Mouse (Mus musculus): ENCODE data around the gene Taf6.
"Not testable (repeated sequence)": the region's sequence is repeated elsewhere in the genome, so short reads cannot be mapped to it uniquely, and the experiment has no call there.

Gene Taf6

DNA sequence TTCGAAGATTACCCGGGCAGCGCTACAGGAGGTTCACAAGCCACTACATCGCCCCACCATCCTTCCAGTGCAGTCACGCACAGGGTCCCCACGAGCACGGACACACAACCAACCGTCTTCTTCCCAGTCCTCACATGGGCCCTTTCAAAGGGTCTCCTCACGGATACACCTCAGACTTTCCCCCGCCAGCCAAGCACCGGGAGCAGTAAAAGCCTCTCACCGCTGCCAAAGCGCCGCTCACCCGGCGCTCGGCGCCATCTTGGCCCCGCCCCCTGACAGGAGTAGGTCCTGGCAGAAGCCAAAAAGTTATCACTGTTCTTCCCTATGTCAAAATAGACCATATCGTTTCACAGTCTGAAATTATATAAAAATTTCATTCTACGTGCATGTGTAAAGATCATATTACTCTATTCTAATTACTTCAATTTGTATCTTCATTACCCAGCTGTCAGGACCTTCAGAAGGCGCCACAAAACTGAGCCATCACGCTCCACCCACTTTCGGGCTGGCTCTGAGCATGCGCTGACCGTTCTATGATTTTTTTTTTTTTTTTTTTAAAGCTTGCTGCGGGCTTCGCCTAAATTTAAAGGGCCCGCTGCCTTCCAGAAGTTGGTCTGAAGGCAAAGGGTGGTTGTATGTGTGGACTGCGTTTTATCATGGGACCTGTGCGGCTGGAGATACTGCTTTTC lies at the start of gene Taf6, which contains the start of gene Cnpy4:
Gene Taf6, minus strand, starts transcription at position 502 of the 689 bp plus-strand sequence.
Gene Cnpy4, plus strand, starts transcription at position 536 of the 689 bp plus-strand sequence.
- peak; percentile 90 for DNase-seq (ENCODE audit: low spot score)

DNA sequence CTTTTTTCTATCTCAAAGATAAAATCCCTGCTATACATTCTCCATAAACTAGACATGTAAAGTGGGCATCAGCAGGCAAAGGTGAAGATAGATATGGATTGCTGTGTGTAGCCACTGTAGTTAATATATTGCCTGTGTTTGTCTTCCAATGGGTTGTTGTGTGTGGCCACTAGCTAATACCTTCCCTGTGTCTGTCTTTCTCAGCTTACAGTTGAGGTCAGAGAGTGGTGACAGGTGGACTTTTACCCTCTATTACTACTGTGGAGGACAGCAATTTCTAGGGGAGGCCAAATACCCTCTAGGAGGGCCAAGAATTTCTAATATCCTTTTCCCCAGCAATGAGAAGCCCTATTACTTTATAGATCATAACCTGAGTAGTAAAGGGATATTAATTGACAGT lies 47.0 kb upstream of the Taf6 start:
- DNase-seq (ENCODE audit: low spot score) = no peak

DNA sequence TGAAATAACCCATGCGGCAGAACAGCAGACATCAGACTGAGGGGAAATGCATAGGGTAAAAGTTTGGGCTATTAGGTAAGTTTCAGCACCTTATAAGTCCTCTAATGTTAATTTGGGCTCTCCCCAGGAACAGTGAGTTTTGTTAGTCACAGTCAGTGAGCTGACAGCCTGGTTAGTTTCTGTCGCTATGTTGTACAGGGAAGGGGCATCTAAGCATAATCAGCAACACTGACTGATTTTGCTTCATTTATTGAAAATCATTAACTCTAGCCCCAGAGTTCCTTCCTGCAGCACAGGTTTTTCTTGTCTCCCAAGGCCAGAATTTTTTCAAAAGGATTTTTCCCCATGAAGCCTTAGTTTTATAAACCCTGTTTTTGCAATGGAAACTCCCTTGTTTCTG lies 46.5 kb upstream of the Taf6 start:
- DNase-seq (ENCODE audit: low spot score) = no peak

DNA sequence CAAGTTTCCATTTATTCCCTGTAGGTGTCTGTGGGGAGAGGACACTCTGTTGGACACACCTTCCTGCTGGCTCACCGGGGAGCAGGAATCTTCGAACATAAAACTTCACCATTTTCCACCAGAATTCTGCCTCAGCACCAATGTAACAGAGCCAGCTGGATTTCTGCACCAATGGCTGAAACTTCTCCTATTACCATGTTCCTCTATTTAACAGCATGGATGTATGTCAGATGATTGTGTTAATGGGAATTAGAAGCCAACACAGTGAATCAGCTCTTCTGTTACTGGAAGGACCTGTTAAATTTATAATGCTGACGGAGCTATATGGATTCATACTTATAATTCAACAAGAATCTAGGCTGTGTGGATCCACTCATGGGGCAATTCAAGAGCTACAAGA lies 42.3 kb upstream of the Taf6 start:
- DNase-seq (ENCODE audit: low spot score) = no peak

DNA sequence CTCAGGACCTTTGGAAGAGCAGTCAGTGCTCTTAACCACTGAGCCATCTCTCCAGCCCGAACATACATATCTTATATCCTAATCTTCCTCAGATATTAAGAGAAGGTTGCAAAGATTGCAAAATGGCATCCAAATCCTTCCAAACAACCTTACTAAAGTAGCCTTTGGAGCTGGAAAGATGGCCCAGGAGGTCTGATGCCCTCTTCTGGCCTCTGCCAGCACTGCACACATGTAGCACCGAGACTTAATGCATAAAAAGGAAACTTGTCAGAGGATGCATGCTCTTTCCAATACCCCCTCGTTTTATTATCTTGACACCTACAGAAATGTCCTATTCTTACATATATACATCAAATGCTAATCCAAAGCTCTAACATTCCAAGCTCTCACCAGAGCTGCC lies 40.8 kb upstream of the Taf6 start:
- DNase-seq (ENCODE audit: low spot score) = peak; percentile 30

DNA sequence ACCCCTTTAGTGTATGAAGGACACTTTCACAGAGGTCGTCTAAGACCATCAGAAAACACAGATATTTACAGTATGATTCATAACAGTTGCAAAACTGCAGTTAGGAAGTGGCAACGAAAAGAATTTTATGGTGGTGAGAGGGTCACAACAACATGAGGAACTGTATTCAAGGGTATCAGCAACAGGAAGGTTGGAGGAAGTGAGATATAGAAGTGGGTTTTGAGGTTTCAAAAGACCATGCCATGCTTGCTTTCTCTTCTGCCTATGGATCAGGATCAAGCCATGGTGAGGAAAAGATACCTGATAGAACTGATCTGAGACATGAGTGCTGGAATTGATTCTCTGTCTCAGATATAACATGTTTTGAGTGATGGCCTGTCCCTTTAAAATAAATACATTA lies 40.1 kb upstream of the Taf6 start:
- DNase-seq (ENCODE audit: low spot score) = peak; percentile 18

DNA sequence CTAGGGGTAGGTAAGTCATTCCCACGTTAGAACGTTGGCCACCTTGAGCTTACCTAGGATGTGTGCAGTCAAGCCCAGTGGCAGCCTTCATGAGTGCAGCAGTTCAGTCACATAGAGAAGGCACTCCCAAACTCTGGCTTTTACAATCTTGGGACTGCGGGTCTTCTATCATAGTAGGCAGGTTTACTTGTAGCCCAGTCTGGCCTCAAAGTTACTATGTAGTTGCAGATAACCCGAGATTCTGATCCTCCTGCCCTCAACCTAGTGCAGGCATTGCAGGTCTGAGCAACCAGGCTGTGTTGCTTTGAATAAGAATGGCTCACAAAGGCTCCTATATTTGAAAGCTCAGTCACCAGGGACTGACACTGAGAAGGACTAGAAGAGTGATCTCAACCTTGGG lies 39.2 kb upstream of the Taf6 start:
- DNase-seq (ENCODE audit: low spot score) = no peak

DNA sequence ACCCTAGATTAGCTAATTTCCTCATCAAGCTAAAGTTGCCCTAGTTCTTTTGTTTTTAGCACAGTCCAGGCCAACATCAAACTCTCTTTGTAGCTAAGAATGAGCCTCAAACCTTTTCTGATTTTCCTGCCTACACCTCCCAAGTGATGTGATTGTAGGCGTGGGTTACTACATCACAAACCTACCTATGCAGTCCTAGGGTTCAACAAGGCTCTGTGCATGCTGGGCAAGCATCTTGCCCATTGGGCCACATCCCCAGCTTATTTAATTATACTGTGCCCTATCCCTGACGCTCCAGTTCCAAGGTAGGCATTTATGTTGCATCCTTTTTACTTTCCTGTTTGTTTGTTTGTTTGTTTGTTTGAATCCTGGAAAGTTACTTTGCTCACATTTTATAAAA lies 38.4 kb upstream of the Taf6 start, which contains the start of gene Nxpe5:
Gene Nxpe5, plus strand, starts transcription at position 199 of the 400 bp plus-strand sequence.
- no peak for DNase-seq (ENCODE audit: low spot score)

DNA sequence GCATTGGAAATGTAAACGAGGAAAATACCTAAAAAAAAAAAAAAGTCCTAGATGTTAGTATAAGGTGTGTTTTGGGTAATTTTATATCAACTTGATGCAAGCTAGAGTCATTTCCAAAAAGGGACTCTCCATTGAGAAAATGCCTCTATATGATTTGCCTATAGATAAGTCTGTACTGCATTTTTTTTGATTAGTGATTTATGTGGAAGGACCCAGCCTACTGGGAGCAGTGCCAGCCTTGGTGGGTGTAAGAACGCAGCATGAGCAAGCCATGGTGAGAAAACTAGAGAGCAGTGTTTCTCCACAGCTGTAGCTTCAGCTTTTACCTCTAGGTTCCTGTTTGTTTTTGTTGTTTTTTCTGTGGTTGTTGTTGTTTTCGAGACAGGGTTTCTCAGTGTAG lies 36.0 kb upstream of the Taf6 start:
- no peak for DNase-seq (ENCODE audit: low spot score)

DNA sequence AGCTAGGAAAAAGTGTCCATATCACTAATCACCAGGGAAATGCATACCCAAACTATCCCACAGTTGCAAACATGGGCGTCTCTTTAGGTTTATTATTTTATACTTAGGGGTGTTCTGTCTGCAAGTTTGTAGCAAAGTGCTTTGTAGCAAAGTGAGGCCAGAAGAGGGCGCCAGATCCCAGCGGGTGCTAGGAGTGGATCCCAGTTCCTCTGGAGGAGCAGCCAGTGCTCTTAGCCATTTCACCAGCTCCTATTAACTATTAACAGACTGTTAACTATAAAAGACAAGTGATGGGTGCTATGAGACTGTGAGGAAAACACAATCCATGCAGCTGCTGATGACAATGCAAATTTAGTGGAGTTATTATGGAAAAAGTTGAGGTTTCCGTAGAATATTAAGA lies 34.9 kb upstream of the Taf6 start:
- peak; percentile 79 for DNase-seq (ENCODE audit: low spot score)

DNA sequence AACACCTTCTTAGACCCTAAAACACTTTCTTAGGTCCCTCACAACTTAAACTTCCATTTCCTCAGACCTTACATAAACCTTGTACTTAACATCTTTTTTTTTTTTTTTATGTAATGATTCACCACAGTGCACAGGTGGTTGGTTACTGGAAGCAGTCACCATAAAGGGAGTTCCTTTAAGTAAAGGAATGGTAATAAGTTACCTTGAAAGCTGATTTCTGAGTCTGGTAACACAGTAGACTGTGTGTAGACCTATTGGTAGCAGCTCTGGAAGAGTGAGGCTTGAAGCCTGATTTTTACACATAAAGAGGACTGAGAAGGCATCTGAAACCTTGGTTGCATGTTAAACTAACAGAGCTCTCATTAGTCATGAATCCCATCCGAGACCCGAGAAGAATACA lies 32.6 kb upstream of the Taf6 start:
- no peak for DNase-seq (ENCODE audit: low spot score)

DNA sequence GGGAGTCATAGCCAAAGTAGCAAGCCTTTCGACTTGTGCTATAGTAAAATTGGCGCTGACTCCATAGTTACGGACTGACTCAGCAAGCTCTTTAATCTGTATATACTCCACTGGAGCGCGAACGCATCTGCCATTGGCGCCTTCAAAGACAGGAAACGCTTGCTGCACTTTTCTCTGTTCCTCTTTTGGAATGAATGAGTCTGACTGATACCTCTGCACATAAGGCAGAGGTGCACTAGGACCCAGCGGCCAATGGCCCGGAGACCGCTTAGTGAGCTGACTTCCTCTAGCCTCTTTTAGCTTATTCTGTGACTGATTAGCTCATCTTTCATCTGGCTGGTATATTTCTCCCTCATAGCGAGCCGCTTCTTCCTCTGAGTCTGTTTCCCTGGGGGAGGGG lies 29.4 kb upstream of the Taf6 start:
- DNase-seq (ENCODE audit: low spot score) = not testable (repeated sequence)

DNA sequence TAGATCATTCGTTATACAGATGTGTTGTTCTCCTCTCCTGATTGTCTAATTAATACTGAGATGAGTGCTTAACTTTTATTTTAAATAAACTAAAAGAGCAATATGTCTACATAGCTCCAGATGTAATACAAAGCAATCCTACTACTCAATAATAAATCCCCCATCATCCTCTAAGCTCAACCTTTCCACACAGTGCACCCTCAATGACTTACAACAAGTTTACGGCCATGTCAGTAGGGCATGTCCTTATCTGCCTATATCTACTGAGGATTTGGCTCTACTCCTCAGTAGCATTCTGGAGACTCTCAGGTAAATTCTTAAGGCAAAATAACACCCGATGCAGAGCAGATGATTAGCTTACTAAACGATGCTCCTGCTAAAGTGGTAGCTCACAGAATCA lies 20.6 kb upstream of the Taf6 start:
- DNase-seq (ENCODE audit: low spot score) = no peak

DNA sequence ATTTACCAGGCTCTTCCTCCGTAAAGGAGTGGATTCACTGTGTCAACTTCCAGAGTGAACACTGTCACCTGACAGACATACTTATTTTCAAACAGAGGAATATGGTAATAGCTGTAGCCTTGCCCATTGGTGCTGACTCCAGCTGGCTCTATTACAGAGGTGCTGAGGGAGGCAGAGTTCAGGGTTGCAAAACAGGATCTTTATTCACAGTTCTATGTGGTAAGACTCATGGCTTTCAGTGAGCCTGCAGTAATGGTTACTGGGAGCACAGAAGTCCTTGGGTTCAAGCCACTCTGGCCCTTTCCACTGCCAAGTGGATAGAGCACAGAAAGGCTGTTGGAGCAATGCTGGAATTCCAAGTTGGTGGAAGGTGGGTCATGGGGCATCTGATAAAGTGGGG lies 20.0 kb upstream of the Taf6 start:
- no peak for DNase-seq (ENCODE audit: low spot score)

DNA sequence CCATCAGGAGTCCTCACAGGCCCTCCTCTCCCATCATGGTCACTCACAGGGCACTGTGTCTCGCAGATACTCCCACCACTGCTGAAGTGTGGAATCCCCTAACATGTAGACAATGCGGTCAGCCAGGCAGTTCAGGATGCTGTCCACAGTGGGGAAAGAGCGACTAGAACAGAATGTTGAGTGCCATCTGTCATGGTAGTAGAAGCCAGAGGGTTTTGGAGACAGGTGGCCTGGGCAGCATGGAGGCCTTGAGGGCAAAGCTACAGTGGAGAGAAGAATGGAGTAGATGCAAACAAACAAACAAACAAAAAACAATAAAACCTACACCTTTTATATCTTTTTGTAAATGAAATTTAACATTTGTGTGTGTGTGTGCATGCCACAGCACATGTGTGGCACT lies 14.8 kb upstream of the Taf6 start:
- DNase-seq (ENCODE audit: low spot score) = no peak

DNA sequence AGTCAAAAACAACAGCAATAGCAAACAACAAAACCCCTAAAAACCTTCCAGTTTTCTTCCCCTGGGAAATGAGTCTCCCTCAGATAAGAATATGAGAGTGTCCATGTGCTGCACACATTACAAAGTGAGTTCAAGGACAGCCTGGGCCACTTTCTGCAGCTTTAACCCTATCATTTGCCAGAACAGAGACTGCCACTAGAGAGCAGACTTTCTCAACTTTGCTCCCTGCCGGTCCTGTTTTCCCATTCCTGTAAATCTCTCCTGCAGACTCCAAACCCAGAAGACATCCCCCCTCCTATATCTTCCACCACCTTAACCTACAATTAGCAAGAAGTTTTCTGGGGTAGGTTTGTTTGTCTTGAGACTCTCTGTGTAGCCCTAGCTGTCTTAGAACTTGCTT lies 12.3 kb upstream of the Taf6 start:
- no peak for DNase-seq (ENCODE audit: low spot score)

DNA sequence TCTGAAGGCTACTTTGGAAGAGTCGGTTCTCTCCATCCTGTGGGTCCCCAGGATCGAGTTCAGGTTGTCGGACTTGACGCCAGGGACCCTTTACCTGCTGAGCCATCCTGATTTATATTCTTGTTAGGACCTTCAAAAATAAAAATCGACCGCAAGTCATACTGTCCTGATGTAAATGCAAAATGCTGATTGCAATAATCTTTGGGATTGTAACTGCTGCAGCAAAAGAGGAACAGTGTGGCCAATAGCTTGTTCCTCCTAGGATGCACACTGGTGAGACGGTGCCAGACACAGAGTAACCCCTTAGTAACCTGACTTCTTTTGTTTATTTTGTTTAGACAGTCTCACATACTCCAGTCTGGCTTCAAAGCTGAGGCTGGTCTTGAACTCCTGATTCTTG lies 8.2 kb upstream of the Taf6 start:
- DNase-seq (ENCODE audit: low spot score) = no peak

DNA sequence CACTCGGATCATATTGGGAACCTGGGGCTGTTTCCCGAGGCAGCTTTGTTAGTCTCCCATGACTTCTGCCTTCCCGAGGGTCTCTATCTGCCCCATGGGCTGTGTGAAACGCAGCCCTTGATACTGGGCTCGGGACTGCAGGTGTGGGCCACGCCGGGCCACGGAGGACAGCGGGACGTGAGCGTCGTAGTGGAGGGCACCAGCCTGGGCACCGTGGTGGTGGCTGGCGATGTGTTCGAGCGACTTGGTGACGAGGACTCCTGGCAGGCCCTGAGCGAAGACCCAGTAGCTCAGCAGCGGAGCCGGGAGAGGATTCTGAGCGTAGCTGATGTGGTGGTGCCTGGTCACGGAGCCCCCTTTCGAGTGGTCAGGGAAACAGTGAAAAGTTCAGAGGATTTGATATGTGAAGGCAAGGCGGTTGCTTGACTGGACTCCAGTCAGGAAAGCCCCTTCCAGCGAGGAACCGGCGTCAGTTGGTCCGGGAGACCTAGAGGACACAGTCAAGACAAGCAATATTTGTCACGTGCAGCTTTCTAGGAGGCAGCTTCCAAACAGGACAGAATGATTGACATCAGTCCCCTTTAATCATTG lies 7.6 kb upstream of the Taf6 start:
- DNase-seq (ENCODE audit: low spot score) = no peak

DNA sequence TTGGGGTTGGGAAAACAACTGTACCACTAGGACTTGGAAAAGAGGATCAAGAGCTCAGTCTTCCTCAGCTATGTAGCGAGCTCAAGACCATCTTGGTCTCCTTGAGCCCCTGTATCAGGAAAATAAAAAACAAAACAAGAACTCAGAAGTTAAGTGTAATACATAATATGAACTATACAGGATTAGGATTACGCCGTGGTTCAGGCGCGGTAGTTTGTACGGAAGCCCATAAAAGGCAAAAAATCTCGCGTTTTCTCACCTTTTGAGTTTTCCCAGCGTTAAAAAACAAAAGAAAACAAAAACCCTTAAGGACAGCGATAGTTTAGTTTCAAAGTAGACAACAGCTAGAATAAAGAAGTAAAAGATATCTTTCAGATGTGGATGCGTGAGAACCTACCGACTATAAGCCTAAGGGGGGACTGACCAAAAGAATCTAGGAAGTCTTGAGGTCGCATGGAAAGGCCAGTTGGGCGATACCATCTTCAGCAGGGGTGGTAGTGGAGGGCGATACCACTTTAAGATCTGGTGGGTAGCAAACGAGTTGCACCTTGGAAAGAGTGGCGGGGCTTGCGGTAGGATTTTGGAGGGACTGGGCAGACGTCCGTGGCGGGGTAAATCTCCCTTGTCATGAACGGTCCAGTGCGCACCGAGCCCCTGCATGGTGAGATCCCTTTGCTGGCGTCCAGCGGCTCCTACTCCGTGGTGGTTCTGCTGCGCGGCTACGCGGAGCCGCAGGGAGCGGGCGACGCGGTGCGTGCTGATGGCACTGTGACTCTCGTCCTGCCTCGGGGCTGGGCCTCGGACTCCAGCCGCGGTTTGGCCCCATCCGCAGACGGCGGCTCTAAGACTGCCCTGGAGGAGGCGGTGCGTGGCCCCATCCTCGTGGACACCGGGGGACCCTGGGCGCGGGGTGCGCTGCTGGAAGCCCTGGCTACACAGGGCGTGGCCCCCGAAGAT lies 6.8 kb upstream of the Taf6 start, which contains the start of gene Mblac1:
Gene Mblac1, plus strand, starts transcription at position 544 of the 957 bp plus-strand sequence.
- DNase-seq (ENCODE audit: low spot score) = peak; percentile 88

DNA sequence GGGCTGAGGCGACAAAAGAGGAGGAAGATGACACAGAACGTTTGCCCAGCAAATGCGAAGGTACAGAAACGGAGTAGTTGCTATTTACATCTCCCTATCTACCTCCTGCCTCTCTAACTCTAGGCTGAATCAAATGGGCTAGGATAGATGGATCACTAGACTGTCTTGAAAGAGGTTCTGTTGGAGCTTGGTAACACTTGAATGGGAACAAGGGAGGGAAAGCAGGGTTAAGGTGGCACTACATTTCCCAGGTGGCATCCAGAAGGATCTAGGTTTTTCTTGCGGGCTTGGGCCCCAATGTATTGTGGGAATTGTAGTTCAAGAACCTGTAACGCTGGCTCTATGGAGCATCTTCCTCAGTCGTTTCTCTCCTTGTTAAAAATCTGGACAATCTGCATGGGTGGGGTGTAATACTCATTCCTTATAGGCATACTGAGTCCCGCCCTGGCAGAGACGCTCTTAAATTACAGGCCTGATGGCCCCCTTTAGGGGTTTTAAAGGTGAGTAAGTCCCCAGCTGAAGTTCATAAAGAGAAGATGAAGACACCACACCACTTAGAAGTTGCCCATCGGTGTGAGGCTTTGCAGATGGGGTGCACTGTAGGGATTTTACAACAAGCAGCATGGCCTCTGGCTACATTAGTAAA lies 533 bp upstream of the Taf6 start:
- DNase-seq (ENCODE audit: low spot score) = peak; percentile 85

DNA sequence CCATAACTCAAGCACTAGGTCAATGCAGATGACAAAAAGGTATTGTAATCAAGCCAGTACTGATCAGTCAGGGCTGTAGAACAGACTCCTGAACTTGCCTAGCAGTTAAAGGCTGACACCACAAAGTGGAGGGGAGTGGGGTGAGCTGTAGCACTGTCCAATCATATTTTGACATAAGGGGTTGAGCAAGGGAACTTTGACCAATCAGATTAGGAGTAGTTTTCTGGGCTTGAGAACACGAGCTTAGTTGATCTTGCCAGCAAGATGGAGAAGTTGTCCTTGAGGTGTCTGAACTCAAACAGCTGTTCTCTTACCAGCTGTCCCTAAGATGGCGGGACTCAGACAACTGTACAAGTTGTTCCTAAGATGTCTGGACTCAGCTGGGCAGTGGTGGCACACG lies 14.0 kb downstream of the Taf6 start:
- DNase-seq (ENCODE audit: low spot score) = no peak

All from lung, postnatal 25 days (tissue).